Mouse (Mus musculus) hindbrain, embryonic 13.5 days (tissue): ENCODE data around the gene Lrtm2. TPM values are rescaled to one million over a fixed set of nuclear protein-coding genes. Genes with fewer than 3 reads are reported as not detected.
A peak's percentile ranks its signal among the peaks of the same experiment; 100 is the strongest.

Experiments used
- ATAC-seq: fragments of 200-750 bp; cut with Nextera tagmentation; 2 replicates; pipeline ENCODE4 v1.8.0; 2017; ENCODE audit warnings: moderate TSS enrichment; ENCODE audit not compliant: low FRiP score
- H3K27ac ChIP-seq: fragments of 300-500 bp; sonication (generic); 2 replicates; pipeline ENCODE4 v1.5.1; 2015; ENCODE audit warnings: inconsistent platforms, mild to moderate bottlenecking, moderate library complexity
- H3K27me3 ChIP-seq: fragments of 300-500 bp; sonication (generic); 2 replicates; pipeline ENCODE4 v1.6.1; 2015; ENCODE audit warnings: mild to moderate bottlenecking, inconsistent platforms
- H3K36me3 ChIP-seq: fragments of 300-500 bp; sonication (generic); 2 replicates; pipeline ENCODE4 v1.6.1; 2015; ENCODE audit warnings: mild to moderate bottlenecking, inconsistent platforms
- H3K4me1 ChIP-seq: fragments of 300-500 bp; sonication (generic); replicated peaks from 2 replicates; pipeline ENCODE4 v1.6.1; 2015; ENCODE audit warnings: inconsistent platforms
- H3K4me2 ChIP-seq: fragments of 300-500 bp; sonication (generic); 2 replicates; pipeline ENCODE4 v1.6.1; 2015; ENCODE audit warnings: inconsistent platforms, mild to moderate bottlenecking, moderate library complexity
- H3K4me3 ChIP-seq: fragments of 300-500 bp; sonication (generic); 2 replicates; pipeline ENCODE4 v1.5.1; 2015; ENCODE audit warnings: mild to moderate bottlenecking, inconsistent platforms
- H3K9ac ChIP-seq: fragments of 300-500 bp; sonication (generic); 2 replicates; pipeline ENCODE4 v1.6.1; 2015; ENCODE audit warnings: mild to moderate bottlenecking, inconsistent platforms
- H3K9me3 ChIP-seq: fragments of 300-500 bp; sonication (generic); 2 replicates; pipeline ENCODE4 v1.6.1; 2016; ENCODE audit warnings: inconsistent platforms
- WGBS: fragments of 180-500 bp; shearing (Covaris S2); methylation state at CpG from one replicate; pipeline ENCODE4 v1.1.7; 2015; 5-methylcytosine and 5-hydroxymethylcytosine counted together
- polyA plus RNA-seq: library from polyadenylated mRNA; unstranded; fragments of >200 nt; fragmentation: Nextera tagmentation; extraction: Ambion mirVana; gene quantifications from 2 replicates; pipeline ENCODE4 v1.2.1, GENCODE M21; 2015

Lrtm2 gene
- polyA plus RNA-seq, 1 experiment from 2014 or later = 5.1 TPM

- Histone ChIP-seq H3K27ac (no peak overlapping the region), H3K4me2 (no peak overlapping the region), H3K4me1 (peaks cover 36% of the 10 kb centered on the region), H3K9me3 (no peaks in the 10 kb centered on the region), H3K27me3 (peaks cover 28% of the 10 kb centered on the region), H3K4me3 (no peak overlapping the region), H3K9ac (no peak overlapping the region), H3K36me3 (no peaks in the 10 kb centered on the region)
- no peak for ATAC-seq
- 24% methylated on average over 3 of the region's 3 CpGs for WGBS
These were observed 2.6 kb upstream of the Lrtm2 start for GRCm38 (mm10) chr6:119333202-119333601.

- H3K36me3 ChIP-seq = no peaks in the 10 kb centered on the region
- peaks cover 44% of the 10 kb centered on the region for H3K4me1 ChIP-seq
- H3K9ac ChIP-seq = no peak overlapping the region
- no peaks in the 10 kb centered on the region for H3K9me3 ChIP-seq
- H3K4me2 ChIP-seq = no peak overlapping the region
- no peak for ATAC-seq
- WGBS = 11% methylated on average over 1 of the region's 1 CpGs
- no peak overlapping the region for H3K27ac ChIP-seq
- H3K27me3 ChIP-seq = peaks cover 39% of the 10 kb centered on the region
- no peak overlapping the region for H3K4me3 ChIP-seq
These were observed 1.5 kb upstream of the Lrtm2 start for GRCm38 (mm10) chr6:119332111-119332510.

GRCm38 (mm10) chr6:119329936-119330335 is 630 bp downstream of the Lrtm2 start:
- Histone ChIP-seq H3K27ac (peak overlapping the region; percentile 49), H3K9me3 (no peaks in the 10 kb centered on the region), H3K4me3 (peak overlapping the region; percentile 55), H3K36me3 (no peaks in the 10 kb centered on the region), H3K9ac (peak overlapping the region; percentile 79), H3K27me3 (peaks cover 42% of the 10 kb centered on the region), H3K4me2 (peak overlapping the region; percentile 79), H3K4me1 (peaks cover 58% of the 10 kb centered on the region)
- ATAC-seq = peak; percentile 14; the same call in 1 of the 2 replicates
- whole genome bisulfite sequencing = 12% methylated on average over 6 of the region's 6 CpGs

- 3% methylated on average over 8 of the region's 8 CpGs for WGBS
- H3K4me3 ChIP-seq = peak overlapping the region; percentile 55
- H3K27me3 ChIP-seq = peaks cover 41% of the 10 kb centered on the region
- H3K36me3 ChIP-seq = no peaks in the 10 kb centered on the region
- peak overlapping the region; percentile 79 for H3K4me2 ChIP-seq
- ATAC-seq = peak; percentile 80
- H3K9ac ChIP-seq = peak overlapping the region; percentile 79
- peak overlapping the region; percentile 49 for H3K27ac ChIP-seq
- peaks cover 58% of the 10 kb centered on the region for H3K4me1 ChIP-seq
- no peaks in the 10 kb centered on the region for H3K9me3 ChIP-seq
These were observed 1.3 kb downstream of the Lrtm2 start for GRCm38 (mm10) chr6:119329215-119329714.

GRCm38 (mm10) chr6:119328521-119329115 is 1.9 kb downstream of the Lrtm2 start:
- Histone ChIP-seq H3K27me3 (peaks cover 44% of the 10 kb centered on the region), H3K4me3 (peak overlapping the region; percentile 55), H3K36me3 (no peaks in the 10 kb centered on the region), H3K9me3 (no peaks in the 10 kb centered on the region), H3K9ac (peak overlapping the region; percentile 79), H3K4me2 (peak overlapping the region; percentile 79), H3K4me1 (peaks cover 58% of the 10 kb centered on the region), H3K27ac (peak overlapping the region; percentile 49)
- ATAC-seq = peak; percentile 35
- WGBS = 9% methylated on average over 11 of the region's 11 CpGs

GRCm38 (mm10) chr6:119326541-119326940 is 4.0 kb downstream of the Lrtm2 start:
- H3K27ac ChIP-seq = no peak overlapping the region
- peaks cover 3% of the 10 kb centered on the region; the same call in 1 of the 2 replicates for H3K36me3 ChIP-seq
- peaks cover 42% of the 10 kb centered on the region for H3K27me3 ChIP-seq
- no peak overlapping the region for H3K4me2 ChIP-seq
- H3K9ac ChIP-seq = no peak overlapping the region
- no peak for ATAC-seq
- 29% methylated on average over 7 of the region's 7 CpGs for WGBS
- H3K9me3 ChIP-seq = no peaks in the 10 kb centered on the region
- H3K4me3 ChIP-seq = no peak overlapping the region
- peaks cover 58% of the 10 kb centered on the region for H3K4me1 ChIP-seq

- H3K36me3 ChIP-seq = peaks cover 3% of the 10 kb centered on the region; the same call in 1 of the 2 replicates
- H3K27ac ChIP-seq = no peak overlapping the region
- WGBS = 69% methylated on average over 6 of the region's 6 CpGs
- no peak for ATAC-seq
- no peak overlapping the region for H3K4me2 ChIP-seq
- H3K4me3 ChIP-seq = no peak overlapping the region
- peaks cover 36% of the 10 kb centered on the region for H3K27me3 ChIP-seq
- H3K9me3 ChIP-seq = no peaks in the 10 kb centered on the region
- H3K4me1 ChIP-seq = peaks cover 53% of the 10 kb centered on the region
- no peak overlapping the region for H3K9ac ChIP-seq
These were observed 4.6 kb downstream of the Lrtm2 start for GRCm38 (mm10) chr6:119325978-119326377.

- Histone ChIP-seq H3K4me1 (peaks cover 41% of the 10 kb centered on the region), H3K9me3 (no peaks in the 10 kb centered on the region), H3K27me3 (peaks cover 37% of the 10 kb centered on the region), H3K4me2 (no peak overlapping the region), H3K27ac (no peak overlapping the region), H3K4me3 (no peak overlapping the region), H3K36me3 (peaks cover 3% of the 10 kb centered on the region; the same call in 1 of the 2 replicates), H3K9ac (no peak overlapping the region)
- no peak for ATAC-seq
- 56% methylated on average over 10 of the region's 10 CpGs for WGBS
These were observed 5.8 kb downstream of the Lrtm2 start for GRCm38 (mm10) chr6:119324776-119325175.

GRCm38 (mm10) chr6:119321752-119322151 is 8.8 kb downstream of the Lrtm2 start:
- Histone ChIP-seq H3K4me3 (no peak overlapping the region), H3K27me3 (peaks cover 16% of the 10 kb centered on the region; the same call in 1 of the 2 replicates), H3K36me3 (peaks cover 8% of the 10 kb centered on the region), H3K9ac (no peak overlapping the region), H3K4me1 (peaks cover 25% of the 10 kb centered on the region), H3K9me3 (no peaks in the 10 kb centered on the region), H3K27ac (no peak overlapping the region), H3K4me2 (no peak overlapping the region)
- WGBS = 75% methylated on average over 7 of the region's 7 CpGs
- no peak for ATAC-seq

GRCm38 (mm10) chr6:119320481-119320880 is 10.1 kb downstream of the Lrtm2 start:
- no peak overlapping the region for H3K27ac ChIP-seq
- no peaks in the 10 kb centered on the region for H3K9me3 ChIP-seq
- H3K4me1 ChIP-seq = peaks cover 14% of the 10 kb centered on the region
- peaks cover 16% of the 10 kb centered on the region; the same call in 1 of the 2 replicates for H3K27me3 ChIP-seq
- H3K9ac ChIP-seq = no peak overlapping the region
- H3K36me3 ChIP-seq = peaks cover 11% of the 10 kb centered on the region
- WGBS = 48% methylated on average over 16 of the region's 16 CpGs
- H3K4me3 ChIP-seq = no peak overlapping the region
- no peak for ATAC-seq
- H3K4me2 ChIP-seq = no peak overlapping the region

- Histone ChIP-seq H3K4me2 (no peak overlapping the region), H3K9ac (no peak overlapping the region), H3K27ac (no peak overlapping the region), H3K36me3 (peaks cover 11% of the 10 kb centered on the region), H3K4me1 (peaks cover 26% of the 10 kb centered on the region), H3K27me3 (peaks cover 14% of the 10 kb centered on the region; the same call in 1 of the 2 replicates), H3K9me3 (no peaks in the 10 kb centered on the region), H3K4me3 (no peak overlapping the region)
- 95% methylated on average over 2 of the region's 2 CpGs for WGBS
- ATAC-seq = no peak
These were observed 11.2 kb downstream of the Lrtm2 start for GRCm38 (mm10) chr6:119319358-119319757.

GRCm38 (mm10) chr6:119318732-119319131 is 11.8 kb downstream of the Lrtm2 start:
- Histone ChIP-seq H3K36me3 (peaks cover 11% of the 10 kb centered on the region), H3K4me3 (no peak overlapping the region), H3K9ac (no peak overlapping the region), H3K4me1 (peaks cover 32% of the 10 kb centered on the region), H3K4me2 (no peak overlapping the region), H3K27ac (no peak overlapping the region), H3K27me3 (0 out of 2 replicates have a peak, but pooled peaks cover 11% of the 10 kb centered on the region), H3K9me3 (no peaks in the 10 kb centered on the region)
- 41% methylated on average over 9 of the region's 9 CpGs for WGBS
- peak; percentile 30; the same call in 1 of the 2 replicates for ATAC-seq
